Mouse (Mus musculus): ENCODE data around the gene E2f2. TPM values are rescaled to one million over a fixed set of nuclear protein-coding genes. Genes with fewer than 3 reads are reported as not detected.

Gene E2f2
- polyA plus RNA-seq, 1 experiment, result 0.34 TPM

DNA sequence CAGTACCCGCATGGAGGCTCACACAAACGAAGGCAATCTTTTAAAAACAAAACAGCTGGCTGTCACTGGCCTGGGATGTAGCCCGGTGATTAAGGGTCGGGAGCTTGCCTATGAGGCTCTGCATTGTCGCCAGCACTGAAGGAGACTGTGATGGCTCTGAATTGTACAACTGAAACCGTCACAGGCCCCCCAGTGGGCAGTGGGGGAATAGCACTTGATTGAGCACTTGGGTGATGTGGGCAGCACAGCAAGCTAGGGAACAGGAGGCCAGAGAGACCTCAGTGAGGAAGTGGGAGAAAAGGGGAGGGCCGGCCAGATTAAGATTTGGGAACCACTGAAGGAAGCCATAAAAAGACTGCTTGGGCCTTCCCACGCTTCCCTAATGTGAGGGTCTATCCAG is 67.4 kb downstream of the E2f2 start:
- peak; percentile 53 to 89 for DNase-seq (ENCODE audit: extremely low spot score in 1 of 2, low spot score in 1 of 2)

DNA sequence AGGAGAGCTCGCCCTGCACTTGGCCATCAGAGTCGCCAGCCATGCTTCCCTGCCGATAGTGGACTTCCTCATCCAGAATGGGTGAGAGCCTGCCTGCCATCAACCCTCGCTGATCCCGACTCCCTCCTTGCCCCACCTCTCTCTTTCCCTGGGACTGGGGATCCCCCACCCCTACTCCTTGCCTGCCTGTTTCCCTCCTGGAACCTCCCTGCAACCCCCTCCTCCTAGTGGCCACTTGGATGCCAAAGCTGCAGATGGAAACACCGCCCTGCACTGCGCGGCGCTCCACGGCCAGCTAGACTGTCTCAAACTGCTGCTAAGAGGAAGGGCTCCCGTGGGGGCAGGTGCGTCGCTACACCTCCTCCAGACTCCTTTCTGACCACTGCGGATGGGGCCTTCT is 67.9 kb downstream of the E2f2 start:
- DNase-seq (ENCODE audit: extremely low spot score in 1 of 2, low spot score in 1 of 2), result no peak

DNA sequence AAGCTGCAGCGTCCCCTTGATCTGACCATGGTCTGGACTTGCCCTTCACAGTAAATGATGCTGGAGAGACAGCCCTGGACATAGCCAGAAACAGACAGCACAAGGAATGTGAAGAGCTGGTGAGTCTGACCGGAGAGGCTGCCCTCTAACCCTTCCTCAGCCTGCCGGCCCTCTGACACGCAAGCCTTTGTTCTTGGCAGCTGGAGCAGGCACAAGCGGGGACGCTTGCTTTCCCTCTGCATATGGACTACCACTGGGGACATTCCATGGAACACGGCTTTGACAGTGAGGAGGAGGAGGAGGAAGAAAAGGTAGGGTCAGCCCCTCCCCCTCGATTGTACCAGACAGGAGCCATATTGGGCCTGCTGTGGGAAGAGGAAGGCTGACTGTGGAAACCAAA is 68.8 kb downstream of the E2f2 start:
- no peak for DNase-seq (ENCODE audit: extremely low spot score in 1 of 2, low spot score in 1 of 2)

DNA sequence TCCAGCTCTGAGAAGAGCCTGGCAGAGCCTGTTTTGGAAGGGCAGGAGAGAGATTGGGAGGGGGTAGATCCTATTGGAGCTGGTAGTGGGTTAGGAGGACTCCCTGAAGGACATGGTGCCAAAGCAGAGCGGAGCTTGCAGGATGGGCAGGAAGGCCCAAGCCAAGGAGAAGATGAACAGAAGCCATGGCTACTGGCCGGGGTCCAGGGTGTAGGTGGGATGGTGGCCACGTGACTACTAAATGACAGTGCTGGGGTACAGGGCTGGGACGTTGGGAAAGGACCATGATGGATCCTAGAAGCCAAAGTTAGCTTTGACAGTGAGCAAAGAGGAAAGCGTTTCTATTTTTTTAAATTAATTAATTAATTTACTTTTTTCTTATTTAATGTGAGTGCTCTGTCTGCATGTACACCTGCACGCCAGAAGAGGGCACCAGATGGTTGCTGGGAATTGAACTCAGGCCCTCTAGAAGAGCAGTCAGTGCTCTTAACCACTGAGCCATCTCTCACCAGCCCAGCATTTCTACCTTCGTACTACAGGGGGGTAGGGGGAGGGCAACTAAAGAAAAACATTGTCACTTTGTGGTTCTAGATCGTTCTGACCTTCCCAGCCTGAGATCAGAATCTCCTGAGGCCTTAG is 70.0 kb downstream of the E2f2 start:
- DNase-seq (ENCODE audit: extremely low spot score in 1 of 2, low spot score in 1 of 2), result no peak

DNA sequence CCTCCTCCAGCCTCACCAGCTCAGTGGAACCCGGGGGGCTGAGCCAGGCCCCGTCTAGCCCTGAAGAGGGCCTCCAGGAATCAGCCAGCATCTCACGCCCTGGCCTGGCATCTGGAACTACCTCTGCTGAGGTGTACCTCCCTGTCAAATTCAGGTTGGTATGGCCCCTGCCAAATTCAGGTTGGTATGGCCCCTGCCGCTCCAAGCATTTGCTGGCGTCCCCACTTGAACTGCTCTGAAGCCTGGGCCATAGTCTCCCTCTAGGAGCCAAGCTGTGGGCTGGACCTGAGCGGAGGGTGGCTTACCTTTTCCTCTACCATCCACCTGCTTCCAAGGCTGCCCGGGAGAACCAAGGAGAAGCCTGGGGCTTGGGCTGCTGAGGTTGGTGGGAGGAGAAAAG is 70.5 kb downstream of the E2f2 start:
- DNase-seq (ENCODE audit: extremely low spot score in 1 of 2, low spot score in 1 of 2), result no peak

DNA sequence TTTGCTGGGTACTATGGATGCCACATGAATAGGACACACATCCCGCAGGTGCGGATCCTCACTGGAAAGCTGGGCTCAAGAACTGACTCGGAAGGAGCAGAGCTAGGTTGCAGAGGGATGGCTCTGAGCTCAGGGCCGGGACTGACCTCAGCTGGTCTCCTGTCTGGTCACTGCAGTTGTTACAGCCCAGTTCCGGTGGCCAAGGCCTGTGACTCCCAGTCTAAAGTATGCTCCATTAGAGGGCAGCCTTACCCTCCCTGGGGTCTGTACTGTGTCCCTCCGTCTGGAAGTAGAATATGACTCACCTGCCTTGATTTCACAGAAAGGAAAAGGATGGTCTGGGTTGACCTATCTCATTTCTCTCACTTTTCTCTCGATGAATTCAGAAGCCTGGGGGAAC is 72.0 kb downstream of the E2f2 start:
- DNase-seq (ENCODE audit: extremely low spot score in 1 of 2, low spot score in 1 of 2), result no peak

Other genes with a start within 250 kb of the E2f2 start
- 56.1 and 56.2 TPM in 2 replicates for gene Hmgcl, start 225.9 kb upstream of the E2f2 start, polyA plus RNA-seq (2012; rRNA removed)
- 31.9 and 37.6 TPM in 2 replicates for gene Gale, start 208.7 kb upstream of the E2f2 start, polyA plus RNA-seq (2012; rRNA removed)
- 108 and 117 TPM in 2 replicates for gene Lypla2, start 199.8 kb upstream of the E2f2 start, polyA plus RNA-seq (2012; rRNA removed)
- 107 TPM in 2 replicates for gene Pithd1, start 185.1 kb upstream of the E2f2 start, polyA plus RNA-seq (2012; rRNA removed)
- 18.8 and 20.4 TPM in 2 replicates for gene Eloa, start 150.6 kb upstream of the E2f2 start, polyA plus RNA-seq (2012; rRNA removed)
- 507 and 512 TPM in 2 replicates for gene Rpl11, start 119.0 kb upstream of the E2f2 start, polyA plus RNA-seq (2012; rRNA removed)
- 90.0 and 90.1 TPM in 2 replicates for gene Id3, start 28.9 kb upstream of the E2f2 start, polyA plus RNA-seq (2012; rRNA removed)
- 4.3 and 4.6 TPM in 2 replicates for gene Asap3, start 34.0 kb downstream of the E2f2 start, polyA plus RNA-seq (2012; rRNA removed)
- gene Tcea3, start 75.3 kb downstream of the E2f2 start, polyA plus RNA-seq (2012; rRNA removed), result 0.86 and 0.99 TPM in 2 replicates
- gene Zfp46, start 112.3 kb downstream of the E2f2 start, polyA plus RNA-seq (2012; rRNA removed), result 58.5 and 68.6 TPM in 2 replicates
- gene Hnrnpr, start 138.5 kb downstream of the E2f2 start, polyA plus RNA-seq (2012; rRNA removed), result 65.9 and 73.2 TPM in 2 replicates